Mouse (Mus musculus) adipose tissue, adult 10 weeks (tissue): Measurements from ENCODE around the gene Olfr1016. TPM values are rescaled to one million over a fixed set of nuclear protein-coding genes. Genes with fewer than 3 reads are reported as not detected.

ENCODE experiments used
- polyA plus RNA-seq: library from polyadenylated mRNA; stranded (reverse); fragments of 350-450 nt; fragmentation: Illumina TruSeq; extraction: RNeasy Lipid Tissue Mini Kit (QIAGEN cat#74804); gene quantifications from one replicate; pipeline ENCODE4 v1.2.3, GENCODE M21; 2014; ENCODE audit warnings: low read depth, low replicate concordance

The Olfr1016 gene
- polyA plus RNA-seq, result not detected

GRCm38 (mm10) chr2:85802444-85802843 lies at the start of gene Olfr1016:
Gene Olfr1016, minus strand, starts transcription at chr2:85802544.

GRCm38 (mm10) chr2:85846730-85847129 lies 44.4 kb upstream of the Olfr1016 start, which contains the start of gene Olfr1020:
Gene Olfr1020, plus strand, starts transcription at chr2:85847030.

GRCm38 (mm10) chr2:85845383-85845782 lies 43.0 kb upstream of the Olfr1016 start, which contains the start of gene Olfr1019:
Gene Olfr1019, minus strand, starts transcription at chr2:85845483.

GRCm38 (mm10) chr2:85818179-85818578 lies 15.8 kb upstream of the Olfr1016 start, which contains the start of gene Olfr1018:
Gene Olfr1018, plus strand, starts transcription at chr2:85818479.

GRCm38 (mm10) chr2:85781717-85782116 lies 20.6 kb downstream of the Olfr1016 start, which contains the start of gene Olfr1015:
Gene Olfr1015, plus strand, starts transcription at chr2:85782017.

GRCm38 (mm10) chr2:85772413-85772812 lies 29.9 kb downstream of the Olfr1016 start, which contains the start of gene Olfr1014:
Gene Olfr1014, plus strand, starts transcription at chr2:85772713.

GRCm38 (mm10) chr2:85766798-85767197 lies 35.5 kb downstream of the Olfr1016 start, which contains the start of gene Olfr1013:
Gene Olfr1013, plus strand, starts transcription at chr2:85767098.

GRCm38 (mm10) chr2:85762666-85763065 lies 39.7 kb downstream of the Olfr1016 start, which contains the start of gene Olfr1012:
Gene Olfr1012, minus strand, starts transcription at chr2:85762766.

Other genes with a start within 250 kb of the Olfr1016 start
- gene Olfr996, start 223.3 kb downstream of the Olfr1016 start, polyA plus RNA-seq, result not detected
- gene Olfr998, start 213.6 kb downstream of the Olfr1016 start, polyA plus RNA-seq, result not detected
- not detected for gene Olfr1000, start 190.6 kb downstream of the Olfr1016 start, polyA plus RNA-seq
- gene Olfr1002, start 151.8 kb downstream of the Olfr1016 start, polyA plus RNA-seq, result not detected
- gene Olfr154, start 138.1 kb downstream of the Olfr1016 start, polyA plus RNA-seq, result not detected
- not detected for gene Olfr1006, start 123.8 kb downstream of the Olfr1016 start, polyA plus RNA-seq
- not detected for gene Olfr1008, start 113.1 kb downstream of the Olfr1016 start, polyA plus RNA-seq
- not detected for gene Olfr1009, start 87.1 kb downstream of the Olfr1016 start, polyA plus RNA-seq
- gene Olfr1012, start 39.8 kb downstream of the Olfr1016 start, polyA plus RNA-seq, result not detected
- not detected for gene Olfr1013, start 35.4 kb downstream of the Olfr1016 start, polyA plus RNA-seq
- not detected for gene Olfr1014, start 29.8 kb downstream of the Olfr1016 start, polyA plus RNA-seq
- gene Olfr1015, start 20.5 kb downstream of the Olfr1016 start, polyA plus RNA-seq, result not detected
- not detected for gene Olfr1018, start 15.9 kb upstream of the Olfr1016 start, polyA plus RNA-seq
- gene Olfr1019, start 42.9 kb upstream of the Olfr1016 start, polyA plus RNA-seq, result not detected
- not detected for gene Olfr1020, start 44.5 kb upstream of the Olfr1016 start, polyA plus RNA-seq
- not detected for gene Olfr1022, start 66.0 kb upstream of the Olfr1016 start, polyA plus RNA-seq
- not detected for gene Olfr1023, start 83.1 kb upstream of the Olfr1016 start, polyA plus RNA-seq
- not detected for gene Olfr1024, start 102.5 kb upstream of the Olfr1016 start, polyA plus RNA-seq
- gene Olfr1025-ps1, start 112.6 kb upstream of the Olfr1016 start, polyA plus RNA-seq, result not detected
- gene Olfr1026, start 119.0 kb upstream of the Olfr1016 start, polyA plus RNA-seq, result not detected
- not detected for gene Olfr1028, start 147.9 kb upstream of the Olfr1016 start, polyA plus RNA-seq
- gene Olfr1029, start 171.4 kb upstream of the Olfr1016 start, polyA plus RNA-seq, result not detected
- gene Olfr1030, start 176.7 kb upstream of the Olfr1016 start, polyA plus RNA-seq, result not detected
- gene Olfr1031, start 187.8 kb upstream of the Olfr1016 start, polyA plus RNA-seq, result not detected
- gene Olfr1032, start 203.0 kb upstream of the Olfr1016 start, polyA plus RNA-seq, result not detected
- 8.5 TPM for gene Olfr1033, start 218.1 kb upstream of the Olfr1016 start, polyA plus RNA-seq
- 0.53 TPM for gene Olfr1034, start 243.3 kb upstream of the Olfr1016 start, polyA plus RNA-seq